Mouse (Mus musculus): ENCODE measurements around the gene Hist1h3a. TPM values are rescaled to one million over a fixed set of nuclear protein-coding genes. Genes with fewer than 3 reads are reported as not detected.

Gene Hist1h3a
- polyA plus RNA-seq, 1 experiment from 2014 or later: 3.6 TPM

- WGBS: 2% methylated on average over 15 of the region's 36 CpGs
- Histone ChIP-seq H3K36me3 (replicated peaks) (no peaks in the 10 kb centered on the region), H3K4me3 (peak overlapping the region; percentile 58), H3K27ac (peak overlapping the region; percentile 98), H3K9me3 (no peaks in the 10 kb centered on the region), H3K27me3 (ENCODE audit: poor library complexity, severe bottlenecking) (no peaks in the 10 kb centered on the region), H3K4me1 (peaks cover 48% of the 10 kb centered on the region)
- DNase-seq (ENCODE audit: extremely low spot score, low spot score): no peak
Observed at GRCm38 (mm10) chr13:23744421-23745380, 17.5 kb downstream of the Hist1h3a start.

GRCm38 (mm10) chr13:23743963-23744362 is 18.2 kb downstream of the Hist1h3a start:
- 52% methylated on average over 4 of the region's 4 CpGs for WGBS
- no peaks in the 10 kb centered on the region for H3K27me3 ChIP-seq (ENCODE audit: poor library complexity, severe bottlenecking)
- H3K4me3 ChIP-seq: peak overlapping the region; percentile 58
- no peaks in the 10 kb centered on the region for H3K9me3 ChIP-seq
- peak overlapping the region; percentile 98 for H3K27ac ChIP-seq
- peaks cover 55% of the 10 kb centered on the region for H3K4me1 ChIP-seq
- DNase-seq (ENCODE audit: extremely low spot score, low spot score): no peak
- no peaks in the 10 kb centered on the region for H3K36me3 ChIP-seq (replicated peaks)

DNA sequence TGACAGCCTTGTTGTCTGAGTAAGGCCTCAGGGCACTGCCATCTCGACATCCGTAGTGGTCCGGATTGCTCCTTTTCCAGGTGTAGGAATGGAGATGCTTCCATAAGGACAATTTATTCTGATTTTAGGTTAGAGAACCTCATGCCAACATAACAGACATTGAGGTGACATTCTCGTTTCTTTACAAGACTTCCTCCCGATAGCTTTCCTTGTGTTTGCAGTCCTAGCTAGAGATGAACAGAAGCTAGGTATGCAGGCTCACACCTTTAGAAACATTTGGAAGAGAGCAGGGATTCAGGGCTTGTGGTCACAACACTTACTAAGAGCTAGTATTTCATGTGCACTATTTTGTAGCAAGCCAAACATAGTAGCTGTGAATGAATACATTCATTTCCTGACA is 19.0 kb downstream of the Hist1h3a start:
- DNase-seq (ENCODE audit: extremely low spot score, low spot score): no peak
- no peaks in the 10 kb centered on the region for H3K27me3 ChIP-seq (ENCODE audit: poor library complexity, severe bottlenecking)
- H3K27ac ChIP-seq: peak overlapping the region; percentile 98
- peaks cover 51% of the 10 kb centered on the region for H3K4me1 ChIP-seq
- no peaks in the 10 kb centered on the region for H3K9me3 ChIP-seq
- 80% methylated on average over 5 of the region's 5 CpGs for WGBS
- H3K36me3 ChIP-seq (replicated peaks): no peaks in the 10 kb centered on the region
- H3K4me3 ChIP-seq: no peak overlapping the region

- H3K4me3 ChIP-seq: no peak overlapping the region
- peaks cover 44% of the 10 kb centered on the region for H3K4me1 ChIP-seq
- H3K9me3 ChIP-seq: no peaks in the 10 kb centered on the region
- no peaks in the 10 kb centered on the region for H3K36me3 ChIP-seq (replicated peaks)
- H3K27me3 ChIP-seq (ENCODE audit: poor library complexity, severe bottlenecking): no peaks in the 10 kb centered on the region
- DNase-seq (ENCODE audit: extremely low spot score, low spot score): no peak
- H3K27ac ChIP-seq: peak overlapping the region; percentile 96; the same call in 1 of the 2 replicates
Observed at GRCm38 (mm10) chr13:23742007-23742406, 20.2 kb downstream of the Hist1h3a start.

DNA sequence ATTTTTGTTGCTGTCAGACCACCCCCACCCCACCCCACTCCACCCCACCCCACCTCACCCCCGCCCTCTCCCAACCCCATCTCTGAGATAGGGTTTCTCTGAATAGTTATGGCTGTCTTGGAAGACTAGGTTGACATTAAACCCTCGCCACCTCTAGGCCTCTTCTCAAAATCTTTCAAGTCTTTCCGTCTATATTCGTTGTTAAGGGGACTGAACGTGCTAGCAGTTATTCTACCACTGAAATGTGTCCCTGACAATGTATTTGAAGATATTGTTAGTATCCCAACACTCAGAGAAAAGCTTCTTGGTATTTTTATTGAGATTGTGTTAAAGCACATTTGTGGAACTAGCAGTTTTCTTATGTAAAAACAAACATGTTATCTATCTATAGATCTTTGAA is 21.3 kb downstream of the Hist1h3a start:
- 76% methylated on average over 5 of the region's 5 CpGs for WGBS
- Histone ChIP-seq H3K4me3 (peak overlapping the region; percentile 66), H3K27me3 (ENCODE audit: poor library complexity, severe bottlenecking) (no peaks in the 10 kb centered on the region), H3K9me3 (no peaks in the 10 kb centered on the region), H3K27ac (peak overlapping the region; percentile 96), H3K4me1 (peaks cover 43% of the 10 kb centered on the region), H3K36me3 (replicated peaks) (no peaks in the 10 kb centered on the region)
- DNase-seq (ENCODE audit: extremely low spot score, low spot score): peak; percentile 21

DNA sequence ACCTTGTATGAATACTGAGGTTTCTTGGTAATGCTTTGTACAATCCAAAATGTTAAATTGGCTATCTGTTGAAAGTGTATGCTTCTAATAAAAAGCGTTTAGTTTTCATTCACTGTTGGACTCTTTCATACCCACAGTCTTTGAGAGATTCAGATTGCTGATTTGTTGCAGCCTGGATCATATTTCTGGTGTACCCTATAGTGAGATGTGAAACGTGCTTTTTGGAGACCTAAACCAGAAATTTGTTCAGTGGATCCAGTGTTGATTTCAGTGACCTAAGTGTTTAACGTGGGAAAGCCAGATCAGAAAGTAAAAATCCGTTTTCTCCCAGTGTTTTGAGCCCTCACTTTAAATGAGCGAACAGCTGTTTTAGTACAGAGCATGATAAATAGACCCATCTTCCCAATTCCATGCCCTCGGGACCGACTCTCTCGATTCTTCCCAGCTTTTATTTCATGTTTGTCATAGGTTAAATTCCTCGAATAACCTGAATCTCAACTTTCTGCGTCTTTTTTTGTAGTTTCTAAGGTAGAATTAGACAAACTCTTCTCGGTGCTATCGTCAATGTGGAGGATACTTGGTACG is 21.8 kb downstream of the Hist1h3a start:
- Histone ChIP-seq H3K4me1 (peaks cover 39% of the 10 kb centered on the region), H3K27me3 (ENCODE audit: poor library complexity, severe bottlenecking) (no peaks in the 10 kb centered on the region), H3K27ac (peak overlapping the region; percentile 96), H3K4me3 (peak overlapping the region; percentile 66), H3K36me3 (replicated peaks) (no peaks in the 10 kb centered on the region), H3K9me3 (no peaks in the 10 kb centered on the region)
- DNase-seq (ENCODE audit: extremely low spot score, low spot score): peak; percentile 17
- WGBS: 44% methylated on average over 13 of the region's 13 CpGs

GRCm38 (mm10) chr13:23739922-23740252 is 22.3 kb downstream of the Hist1h3a start:
- H3K27ac ChIP-seq: peak overlapping the region; percentile 96
- no peak for DNase-seq (ENCODE audit: extremely low spot score, low spot score)
- H3K9me3 ChIP-seq: no peaks in the 10 kb centered on the region
- no peaks in the 10 kb centered on the region for H3K36me3 ChIP-seq (replicated peaks)
- H3K4me1 ChIP-seq: peaks cover 39% of the 10 kb centered on the region
- H3K27me3 ChIP-seq (ENCODE audit: poor library complexity, severe bottlenecking): no peaks in the 10 kb centered on the region
- H3K4me3 ChIP-seq: peak overlapping the region; percentile 66
- WGBS: 2% methylated on average over 14 of the region's 14 CpGs

GRCm38 (mm10) chr13:23739069-23739921 is 22.9 kb downstream of the Hist1h3a start:
- Histone ChIP-seq H3K36me3 (replicated peaks) (no peaks in the 10 kb centered on the region), H3K9me3 (no peaks in the 10 kb centered on the region), H3K4me3 (peak overlapping the region; percentile 66), H3K27me3 (ENCODE audit: poor library complexity, severe bottlenecking) (no peaks in the 10 kb centered on the region), H3K4me1 (peaks cover 36% of the 10 kb centered on the region), H3K27ac (peak overlapping the region; percentile 96)
- DNase-seq (ENCODE audit: extremely low spot score, low spot score): peak; percentile 90
- under 1% methylated on average over 39 of the region's 39 CpGs for WGBS

DNA sequence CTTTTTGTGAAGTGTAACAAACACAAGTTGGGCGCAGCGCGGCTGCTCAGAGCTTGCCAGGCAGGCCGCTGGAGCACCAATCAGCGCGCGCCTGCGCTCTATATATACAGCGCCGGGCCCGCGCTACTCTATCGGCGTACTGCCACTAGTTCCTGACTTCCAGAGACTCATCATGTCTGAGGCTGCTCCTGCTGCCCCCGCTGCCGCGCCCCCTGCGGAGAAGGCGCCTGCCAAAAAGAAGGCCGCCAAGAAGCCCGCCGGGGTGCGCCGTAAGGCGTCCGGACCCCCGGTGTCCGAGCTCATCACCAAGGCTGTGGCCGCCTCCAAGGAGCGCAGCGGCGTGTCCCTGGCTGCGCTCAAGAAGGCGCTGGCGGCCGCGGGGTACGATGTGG is 23.5 kb downstream of the Hist1h3a start, which contains the start of gene Hist1h1c:
TSS of gene Hist1h1c (plus strand) at position 132 of the 392 bp plus-strand sequence.
- under 1% methylated on average over 38 of the region's 38 CpGs for WGBS
- peak; percentile 91 for DNase-seq (ENCODE audit: extremely low spot score, low spot score)
- Histone ChIP-seq H3K27me3 (ENCODE audit: poor library complexity, severe bottlenecking) (no peaks in the 10 kb centered on the region), H3K27ac (peak within 1 kb of the TSS; percentile 96), H3K4me1 (peaks cover 31% of the 10 kb centered on the region), H3K36me3 (replicated peaks) (no peaks in the 10 kb centered on the region), H3K4me3 (peak within 1 kb of the TSS; percentile 66), H3K9me3 (no peaks in the 10 kb centered on the region)

DNA sequence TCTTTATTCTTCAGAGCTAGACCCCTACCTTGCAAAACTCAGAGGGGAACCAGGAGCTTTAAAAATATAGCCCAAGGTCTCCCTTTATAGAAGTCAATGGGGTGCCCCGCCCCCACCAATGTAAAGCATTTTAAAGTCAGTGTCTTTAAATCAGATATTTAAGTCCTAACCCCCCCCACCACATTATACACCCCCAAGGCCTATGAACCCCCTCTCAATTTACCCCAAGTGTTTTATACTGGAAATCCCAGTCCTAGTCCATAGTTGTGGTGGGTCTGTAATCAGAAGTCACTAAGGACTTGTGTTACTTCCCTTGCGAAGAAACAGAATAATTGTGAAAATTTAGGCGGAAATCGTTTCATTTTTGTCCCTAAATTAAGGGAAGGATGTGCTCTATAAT is 24.1 kb downstream of the Hist1h3a start:
- Histone ChIP-seq H3K9me3 (no peaks in the 10 kb centered on the region), H3K27ac (peak overlapping the region; percentile 96), H3K36me3 (replicated peaks) (no peaks in the 10 kb centered on the region), H3K27me3 (ENCODE audit: poor library complexity, severe bottlenecking) (no peaks in the 10 kb centered on the region), H3K4me3 (peak overlapping the region; percentile 66), H3K4me1 (peaks cover 31% of the 10 kb centered on the region)
- DNase-seq (ENCODE audit: extremely low spot score, low spot score): no peak
- WGBS: 26% methylated on average over 4 of the region's 4 CpGs

- H3K9me3 ChIP-seq: no peaks in the 10 kb centered on the region
- WGBS: 73% methylated on average over 5 of the region's 5 CpGs
- no peaks in the 10 kb centered on the region for H3K27me3 ChIP-seq (ENCODE audit: poor library complexity, severe bottlenecking)
- peak overlapping the region; percentile 96 for H3K27ac ChIP-seq
- DNase-seq (ENCODE audit: extremely low spot score, low spot score): no peak
- H3K36me3 ChIP-seq (replicated peaks): no peaks in the 10 kb centered on the region
- H3K4me1 ChIP-seq: peaks cover 31% of the 10 kb centered on the region
- H3K4me3 ChIP-seq: no peak overlapping the region
Observed at GRCm38 (mm10) chr13:23737091-23737490, 25.1 kb downstream of the Hist1h3a start.

- WGBS: 29% methylated on average over 8 of the region's 8 CpGs
- Histone ChIP-seq H3K36me3 (replicated peaks) (no peaks in the 10 kb centered on the region), H3K4me1 (no peaks in the 10 kb centered on the region; the same call in 1 of the 2 replicates), H3K27ac (no peak overlapping the region), H3K4me3 (no peak overlapping the region), H3K27me3 (ENCODE audit: poor library complexity, severe bottlenecking) (no peaks in the 10 kb centered on the region), H3K9me3 (no peaks in the 10 kb centered on the region)
- DNase-seq (ENCODE audit: extremely low spot score, low spot score): peak; percentile 14
Observed at GRCm38 (mm10) chr13:23732156-23732804, 29.9 kb downstream of the Hist1h3a start.

All from forebrain, embryonic 10.5 days (tissue).